Mouse (Mus musculus) myocyte (in vitro differentiated cells): ENCODE data around the gene Lrrc18. TPM values are rescaled to one million over a fixed set of nuclear protein-coding genes. Genes with fewer than 3 reads are reported as not detected.

Experiments used
- H3K27me3 ChIP-seq: one replicate; pipeline ENCODE4 v1.6.1; 2011; ENCODE audit not compliant: control insufficient read depth, insufficient read depth, insufficient read length
- H3K36me3 ChIP-seq: one replicate; pipeline ENCODE4 v1.6.1; 2011; ENCODE audit not compliant: control insufficient read depth, insufficient read depth
- H3K4me2 ChIP-seq: one replicate; pipeline ENCODE4 v1.6.1; 2011; ENCODE audit warnings: low read depth, control low read depth
- H3K4me3 ChIP-seq: one replicate; pipeline ENCODE4 v1.5.1; 2011; ENCODE audit warnings: mild to moderate bottlenecking, control low read depth, moderate library complexity
- H3K79me2 ChIP-seq: one replicate; pipeline ENCODE4 v1.6.1; 2011; ENCODE audit not compliant: control insufficient read depth, insufficient read depth
- H3ac ChIP-seq: one replicate; pipeline ENCODE4 v1.6.1; 2011; ENCODE audit not compliant: control insufficient read depth, insufficient read length
- CEBPB ChIP-seq: IDR thresholded peaks from 2 replicates; pipeline ENCODE4 v1.6.1; 2011; ENCODE audit warnings: mild to moderate bottlenecking, moderate library complexity; ENCODE audit not compliant: poor library complexity, insufficient read depth, severe bottlenecking
- E2F4 ChIP-seq: IDR thresholded peaks from one replicate; pipeline ENCODE4 v1.6.1; 2011; ENCODE audit warnings: mild to moderate bottlenecking, control low read depth, moderate library complexity; ENCODE audit not compliant: insufficient read depth
- MAX ChIP-seq: IDR thresholded peaks from one replicate; pipeline ENCODE4 v1.6.1; 2011; ENCODE audit warnings: low read depth, mild to moderate bottlenecking, control low read depth
- MYOD1 ChIP-seq, 3 experiments: IDR thresholded peaks; one replicate each; pipeline ENCODE4 v1.6.1; 2011; ENCODE audit warnings: control low read depth in 2 of 3, low read depth in 2 of 3, mild to moderate bottlenecking in 2 of 3, moderate library complexity in 1 of 3; ENCODE audit not compliant: insufficient read length in 2 of 3, control insufficient read depth in 1 of 3
- MYOG ChIP-seq, 3 experiments: IDR thresholded peaks; one replicate each; pipeline ENCODE4 v1.6.1; 2011; ENCODE audit warnings: control low read depth in 2 of 3, low read depth in 2 of 3, mild to moderate bottlenecking in 2 of 3; ENCODE audit not compliant: insufficient read length in 2 of 3, control insufficient read depth in 1 of 3, insufficient read depth in 1 of 3
- POLR2A ChIP-seq: IDR thresholded peaks from one replicate; pipeline ENCODE4 v1.6.1; 2011; ENCODE audit warnings: low read depth, mild to moderate bottlenecking, control low read depth, moderate library complexity; ENCODE audit not compliant: insufficient read length
- POLR2AphosphoS2 ChIP-seq: IDR thresholded peaks from one replicate; pipeline ENCODE4 v1.6.1; 2011; ENCODE audit warnings: low read depth, control low read depth; ENCODE audit not compliant: insufficient read length
- REST ChIP-seq: IDR thresholded peaks from one replicate; pipeline ENCODE4 v1.6.1; 2011; ENCODE audit warnings: mild to moderate bottlenecking, control low read depth, moderate library complexity; ENCODE audit not compliant: insufficient read depth, insufficient read length
- SRF ChIP-seq: IDR thresholded peaks from one replicate; pipeline ENCODE4 v1.6.1; 2011; ENCODE audit warnings: low read depth; ENCODE audit not compliant: control insufficient read depth, insufficient read length
- TCF12 ChIP-seq: IDR thresholded peaks from one replicate; pipeline ENCODE4 v1.6.1; 2011; ENCODE audit warnings: mild to moderate bottlenecking, control low read depth; ENCODE audit not compliant: poor library complexity, insufficient read depth, severe bottlenecking
- TCF3 ChIP-seq: IDR thresholded peaks from one replicate; pipeline ENCODE4 v1.6.1; 2011; ENCODE audit warnings: low read depth, control low read depth; ENCODE audit not compliant: insufficient read length
- USF1 ChIP-seq: IDR thresholded peaks from one replicate; pipeline ENCODE4 v1.6.1; 2011; ENCODE audit warnings: low read depth, mild to moderate bottlenecking, control low read depth, moderate library complexity
- polyA plus RNA-seq: library from polyadenylated mRNA; unstranded; fragments of >200 nt; fragmentation: generic; extraction: Trizol; gene quantifications from one replicate; pipeline ENCODE4 v1.2.1, GENCODE M21; 2012; ENCODE audit warnings: missing spikeins

Lrrc18 gene
- polyA plus RNA-seq, 1 experiment, result not detected

- no peak overlapping the region for H3K4me2 ChIP-seq
- no peak overlapping the region for H3K4me3 ChIP-seq
- no peak overlapping the region for H3ac ChIP-seq
- no peaks in the 10 kb centered on the region for H3K79me2 ChIP-seq
- no peak for TF ChIP-seq E2F4
- no peak for TF ChIP-seq TCF3
- no peak for TF ChIP-seq TCF12
- TF ChIP-seq POLR2AphosphoS2, result no peak
- no peak for TF ChIP-seq MAX
- no peak for TF ChIP-seq SRF
- TF ChIP-seq MYOD1 (IDR thresholded peaks at IDR 0.05; ENCODE audit: control insufficient read depth in 1 of 3, insufficient read length in 2 of 3, low read depth in 2 of 3), result no peak
- TF ChIP-seq POLR2A, result no peak
- no peak for TF ChIP-seq MYOG (IDR thresholded peaks at IDR 0.05; ENCODE audit: control insufficient read depth in 1 of 3, insufficient read depth in 1 of 3, insufficient read length in 2 of 3, low read depth in 2 of 3)
- no peak for TF ChIP-seq REST
- no peak for TF ChIP-seq CEBPB
- no peak for TF ChIP-seq USF1
- H3K27me3 ChIP-seq, result peaks cover 59% of the 10 kb centered on the region
- H3K36me3 ChIP-seq, result no peaks in the 10 kb centered on the region
Observed at GRCm38 (mm10) chr14:32960481-32960880, 30.7 kb upstream of the Lrrc18 start.

- Histone ChIP-seq H3K4me2 (no peak overlapping the region), H3K4me3 (no peak overlapping the region), H3K27me3 (peaks cover 39% of the 10 kb centered on the region), H3ac (no peak overlapping the region), H3K79me2 (no peaks in the 10 kb centered on the region), H3K36me3 (no peaks in the 10 kb centered on the region)
- TF ChIP-seq POLR2AphosphoS2 (no peak), SRF (no peak), CEBPB (no peak), POLR2A (no peak), MAX (no peak)
Observed at GRCm38 (mm10) chr14:32964742-32965141, 26.4 kb upstream of the Lrrc18 start.

- Histone ChIP-seq H3K4me2 (no peak overlapping the region), H3K79me2 (no peaks in the 10 kb centered on the region), H3ac (no peak overlapping the region), H3K36me3 (no peaks in the 10 kb centered on the region), H3K4me3 (no peak overlapping the region), H3K27me3 (peaks cover 22% of the 10 kb centered on the region)
- TF ChIP-seq POLR2AphosphoS2, result no peak
- no peak for TF ChIP-seq MYOG (IDR thresholded peaks at IDR 0.05; ENCODE audit: control insufficient read depth in 1 of 3, insufficient read depth in 1 of 3, insufficient read length in 2 of 3, low read depth in 2 of 3)
- TF ChIP-seq TCF12, result no peak
- TF ChIP-seq MAX, result no peak
- no peak for TF ChIP-seq CEBPB
- no peak for TF ChIP-seq USF1
- TF ChIP-seq TCF3, result no peak
- TF ChIP-seq POLR2A, result no peak
- no peak for TF ChIP-seq MYOD1 (IDR thresholded peaks at IDR 0.05; ENCODE audit: control insufficient read depth in 1 of 3, insufficient read length in 2 of 3, low read depth in 2 of 3)
- no peak for TF ChIP-seq REST
- TF ChIP-seq SRF, result no peak
- TF ChIP-seq E2F4, result no peak
Observed at GRCm38 (mm10) chr14:32970700-32971099, 20.5 kb upstream of the Lrrc18 start.

GRCm38 (mm10) chr14:32984176-32984738, 6.9 kb upstream of the Lrrc18 start:
- no peak for TF ChIP-seq SRF
- no peak for TF ChIP-seq MAX
- no peak for TF ChIP-seq TCF3
- TF ChIP-seq POLR2AphosphoS2, result no peak
- H3K79me2 ChIP-seq, result no peaks in the 10 kb centered on the region
- H3ac ChIP-seq, result no peak overlapping the region
- H3K4me2 ChIP-seq, result no peak overlapping the region
- no peaks in the 10 kb centered on the region for H3K36me3 ChIP-seq
- H3K27me3 ChIP-seq, result peaks cover 24% of the 10 kb centered on the region
- no peak overlapping the region for H3K4me3 ChIP-seq

GRCm38 (mm10) chr14:32986659-32987058, 4.5 kb upstream of the Lrrc18 start:
- Histone ChIP-seq H3K27me3 (peaks cover 24% of the 10 kb centered on the region), H3K4me3 (no peak overlapping the region), H3ac (no peak overlapping the region), H3K79me2 (no peaks in the 10 kb centered on the region), H3K36me3 (no peaks in the 10 kb centered on the region), H3K4me2 (no peak overlapping the region)
- no peak for TF ChIP-seq MYOD1 (IDR thresholded peaks at IDR 0.05; ENCODE audit: control insufficient read depth in 1 of 3, insufficient read length in 2 of 3, low read depth in 2 of 3)
- TF ChIP-seq REST, result no peak
- TF ChIP-seq TCF12, result no peak
- no peak for TF ChIP-seq CEBPB
- no peak for TF ChIP-seq E2F4
- TF ChIP-seq USF1, result no peak
- TF ChIP-seq MYOG (IDR thresholded peaks at IDR 0.05; ENCODE audit: control insufficient read depth in 1 of 3, insufficient read depth in 1 of 3, insufficient read length in 2 of 3, low read depth in 2 of 3), result no peak
- no peak for TF ChIP-seq SRF
- TF ChIP-seq POLR2AphosphoS2, result no peak
- TF ChIP-seq TCF3, result no peak
- no peak for TF ChIP-seq POLR2A
- no peak for TF ChIP-seq MAX
